Mouse (Mus musculus): Measurements from ENCODE around the gene Lax1. TPM values are rescaled to one million over a fixed set of nuclear protein-coding genes. Genes with fewer than 3 reads are reported as not detected.

The Lax1 gene
- polyA plus RNA-seq, 1 experiment: 16.1 TPM

DNA sequence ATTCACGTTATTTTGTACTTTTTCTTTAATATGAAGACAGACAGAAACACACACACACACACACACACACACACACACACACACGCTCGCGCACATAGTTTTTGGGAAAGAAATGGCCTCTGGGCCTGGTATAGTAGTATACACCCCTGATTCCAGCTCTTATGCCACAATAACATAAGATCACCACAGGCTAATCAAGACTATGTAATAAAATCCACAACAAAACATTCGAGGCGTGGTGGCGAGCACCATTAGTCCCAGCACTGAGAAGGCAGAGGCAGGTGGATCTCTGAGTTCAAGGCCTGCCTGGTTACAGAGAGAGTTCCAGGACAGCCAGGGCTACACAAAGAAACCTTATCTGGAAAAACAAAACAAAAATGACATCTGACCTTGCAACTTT is 27.0 kb downstream of the Lax1 start:
- TF ChIP-seq POLR2A (IDR thresholded peaks at IDR 0.05; ENCODE audit: borderline replicate concordance, control insufficient read depth, low read depth, low read length): no peak
- TF ChIP-seq CTCF (IDR thresholded peaks at IDR 0.05; ENCODE audit: control insufficient read depth, insufficient read depth, low read length): no peak
- 92% methylated on average over 7 of the region's 7 CpGs for WGBS
- H3K27ac ChIP-seq (ENCODE audit: control insufficient read depth, insufficient read depth, low read depth, low read length, poor library complexity): no peak overlapping the region
- H3K4me1 ChIP-seq (ENCODE audit: control insufficient read depth, insufficient read depth, low read length): no peaks in the 10 kb centered on the region
- H3K4me3 ChIP-seq (replicated peaks; ENCODE audit: control insufficient read depth, low read depth, low read length): no peak overlapping the region

DNA sequence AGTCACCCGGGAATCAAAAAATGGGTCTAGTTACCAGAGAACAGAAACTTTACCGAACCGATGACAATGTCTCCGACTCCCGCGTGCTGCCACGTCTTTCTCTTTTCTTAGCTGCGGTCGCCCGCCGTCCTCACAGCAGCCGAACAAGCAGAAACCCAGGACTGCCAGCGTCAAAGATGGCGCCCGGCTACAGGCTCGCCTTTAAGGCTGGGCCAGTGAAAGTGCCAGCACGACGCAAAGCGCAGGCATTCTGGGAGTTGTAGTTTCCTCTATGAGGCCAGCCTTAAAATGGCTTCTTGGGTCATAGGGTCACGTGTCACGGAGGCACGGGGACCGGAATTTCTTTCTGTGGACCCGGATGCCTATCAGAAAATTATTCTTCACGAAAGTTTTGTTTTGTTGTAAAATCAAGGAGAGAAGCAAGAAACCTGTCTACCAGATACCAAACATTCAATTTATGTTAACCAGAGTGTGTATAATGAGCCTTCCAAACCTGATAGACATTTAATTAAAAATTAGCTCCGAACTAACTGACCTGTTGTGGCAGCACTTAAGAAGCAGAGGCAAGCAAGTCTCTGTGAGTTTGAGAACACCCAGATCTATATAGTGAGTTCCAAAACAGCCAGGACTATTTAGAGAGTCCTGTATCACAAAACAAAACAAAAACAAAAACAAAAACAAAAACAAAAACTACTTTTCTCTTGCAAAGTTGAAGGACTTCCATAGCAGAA is 28.5 kb downstream of the Lax1 start, which contains the start of gene Gm38394:
Gm38394 (minus strand) TSS at position 116 of the 731 bp plus-strand sequence.
- Histone ChIP-seq H3K27ac (ENCODE audit: control insufficient read depth, insufficient read depth, low read depth, low read length, poor library complexity) (peak within 1 kb of the TSS; percentile 89), H3K4me3 (replicated peaks; ENCODE audit: control insufficient read depth, low read depth, low read length) (peak within 1 kb of the TSS; percentile 98), H3K4me1 (ENCODE audit: control insufficient read depth, insufficient read depth, low read length) (no peaks in the 10 kb centered on the region)
- WGBS: 3% methylated on average over 26 of the region's 26 CpGs
- peak; percentile 76; the same call in 1 of the 2 replicates for TF ChIP-seq POLR2A (IDR thresholded peaks at IDR 0.05; ENCODE audit: borderline replicate concordance, control insufficient read depth, low read depth, low read length)
- TF ChIP-seq CTCF (IDR thresholded peaks at IDR 0.05; ENCODE audit: control insufficient read depth, insufficient read depth, low read length): no peak

DNA sequence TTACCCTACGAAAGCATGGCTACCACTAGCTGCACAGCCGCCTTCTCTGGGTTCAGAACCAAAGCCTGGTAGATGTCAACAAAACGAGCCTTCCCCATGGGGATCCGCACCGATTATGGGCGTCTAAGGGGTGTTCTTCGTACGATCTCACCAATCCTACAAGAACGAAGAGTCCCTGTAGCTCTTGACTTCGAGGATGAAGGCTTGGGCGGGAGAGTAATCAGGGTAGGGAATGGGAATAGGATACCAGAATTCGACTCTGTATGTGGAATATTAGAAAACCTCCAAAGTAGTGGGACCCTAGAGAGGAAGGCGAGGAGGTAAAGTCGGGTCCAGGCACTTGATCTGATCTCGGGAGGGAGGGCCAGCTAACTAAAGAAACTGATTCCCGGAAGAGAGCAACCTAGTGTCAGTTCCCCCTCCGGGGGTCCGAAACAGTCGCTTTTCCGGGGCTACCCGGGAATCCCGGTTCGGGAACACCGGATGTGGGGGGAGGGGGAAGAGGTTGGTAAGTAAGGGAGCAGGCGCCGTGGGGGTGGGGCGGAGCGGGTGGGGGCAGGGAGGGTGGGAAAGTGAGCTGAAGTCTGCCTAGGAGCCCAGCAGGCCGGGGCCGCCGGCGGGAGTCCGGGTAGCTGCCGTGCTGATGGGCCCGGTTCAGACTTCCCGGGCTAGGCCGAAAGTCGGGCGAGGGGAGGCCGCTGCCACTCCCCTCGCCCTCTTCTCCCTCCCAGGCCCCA is 29.3 kb downstream of the Lax1 start, which contains the start of gene Zbed6:
Zbed6 (minus strand) TSS at position 420 of the 737 bp plus-strand sequence.
- TF ChIP-seq CTCF (IDR thresholded peaks at IDR 0.05; ENCODE audit: control insufficient read depth, insufficient read depth, low read length) (no peak), POLR2A (IDR thresholded peaks at IDR 0.05; ENCODE audit: borderline replicate concordance, control insufficient read depth, low read depth, low read length) (no peak)
- Histone ChIP-seq H3K27ac (ENCODE audit: control insufficient read depth, insufficient read depth, low read depth, low read length, poor library complexity) (peak within 1 kb of the TSS; percentile 89), H3K4me1 (ENCODE audit: control insufficient read depth, insufficient read depth, low read length) (no peaks in the 10 kb centered on the region), H3K4me3 (replicated peaks; ENCODE audit: control insufficient read depth, low read depth, low read length) (peak within 1 kb of the TSS; percentile 98)
- under 1% methylated on average over 41 of the region's 41 CpGs for WGBS

GRCm38 (mm10) chr1:133658878-133659277 is 31.0 kb downstream of the Lax1 start:
- H3K4me1 ChIP-seq (ENCODE audit: control insufficient read depth, insufficient read depth, low read length): no peaks in the 10 kb centered on the region
- H3K27ac ChIP-seq (ENCODE audit: control insufficient read depth, insufficient read depth, low read depth, low read length, poor library complexity): no peak overlapping the region
- WGBS: 97% methylated on average over 3 of the region's 3 CpGs
- TF ChIP-seq POLR2A (IDR thresholded peaks at IDR 0.05; ENCODE audit: borderline replicate concordance, control insufficient read depth, low read depth, low read length) (no peak), CTCF (IDR thresholded peaks at IDR 0.05; ENCODE audit: control insufficient read depth, insufficient read depth, low read length) (no peak)
- H3K4me3 ChIP-seq (replicated peaks; ENCODE audit: control insufficient read depth, low read depth, low read length): no peak overlapping the region

DNA sequence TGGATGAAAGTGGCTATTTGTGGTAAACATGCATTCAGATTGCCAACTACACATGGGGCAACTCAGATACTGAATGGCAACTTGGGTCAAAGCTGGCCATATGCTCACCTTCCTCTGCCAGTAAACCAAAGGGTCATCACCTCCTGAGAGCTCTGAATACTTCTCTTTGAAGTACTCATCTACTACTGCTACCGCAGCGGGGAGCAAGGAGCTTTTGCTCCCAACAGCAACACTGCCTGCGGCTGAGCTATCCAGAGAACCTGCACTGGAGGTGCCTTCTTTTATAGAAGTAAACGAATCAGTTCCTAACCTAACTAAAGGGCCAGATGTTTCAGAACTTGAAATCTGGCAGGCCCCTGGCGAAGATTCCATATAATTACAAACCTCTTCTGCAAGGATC is 33.1 kb downstream of the Lax1 start:
- 92% methylated on average over 5 of the region's 5 CpGs for WGBS
- TF ChIP-seq CTCF (IDR thresholded peaks at IDR 0.05; ENCODE audit: control insufficient read depth, insufficient read depth, low read length): no peak
- no peak for TF ChIP-seq POLR2A (IDR thresholded peaks at IDR 0.05; ENCODE audit: borderline replicate concordance, control insufficient read depth, low read depth, low read length)
- no peak overlapping the region for H3K27ac ChIP-seq (ENCODE audit: control insufficient read depth, insufficient read depth, low read depth, low read length, poor library complexity)
- H3K4me3 ChIP-seq (replicated peaks; ENCODE audit: control insufficient read depth, low read depth, low read length): no peak overlapping the region
- H3K4me1 ChIP-seq (ENCODE audit: control insufficient read depth, insufficient read depth, low read length): no peaks in the 10 kb centered on the region

- Histone ChIP-seq H3K4me3 (replicated peaks; ENCODE audit: control insufficient read depth, low read depth, low read length) (no peak overlapping the region), H3K27ac (ENCODE audit: control insufficient read depth, insufficient read depth, low read depth, low read length, poor library complexity) (no peak overlapping the region), H3K4me1 (ENCODE audit: control insufficient read depth, insufficient read depth, low read length) (no peaks in the 10 kb centered on the region)
- TF ChIP-seq POLR2A (IDR thresholded peaks at IDR 0.05; ENCODE audit: borderline replicate concordance, control insufficient read depth, low read depth, low read length) (no peak), CTCF (IDR thresholded peaks at IDR 0.05; ENCODE audit: control insufficient read depth, insufficient read depth, low read length) (no peak)
- 92% methylated on average over 1 of the region's 1 CpGs for WGBS
Observed at GRCm38 (mm10) chr1:133653033-133653432, 36.9 kb downstream of the Lax1 start.

GRCm38 (mm10) chr1:133650288-133651055 is 39.4 kb downstream of the Lax1 start:
- TF ChIP-seq POLR2A (IDR thresholded peaks at IDR 0.05; ENCODE audit: borderline replicate concordance, control insufficient read depth, low read depth, low read length) (no peak), CTCF (IDR thresholded peaks at IDR 0.05; ENCODE audit: control insufficient read depth, insufficient read depth, low read length) (no peak)
- 87% methylated on average over 7 of the region's 7 CpGs for WGBS
- H3K27ac ChIP-seq (ENCODE audit: control insufficient read depth, insufficient read depth, low read depth, low read length, poor library complexity): no peak overlapping the region

DNA sequence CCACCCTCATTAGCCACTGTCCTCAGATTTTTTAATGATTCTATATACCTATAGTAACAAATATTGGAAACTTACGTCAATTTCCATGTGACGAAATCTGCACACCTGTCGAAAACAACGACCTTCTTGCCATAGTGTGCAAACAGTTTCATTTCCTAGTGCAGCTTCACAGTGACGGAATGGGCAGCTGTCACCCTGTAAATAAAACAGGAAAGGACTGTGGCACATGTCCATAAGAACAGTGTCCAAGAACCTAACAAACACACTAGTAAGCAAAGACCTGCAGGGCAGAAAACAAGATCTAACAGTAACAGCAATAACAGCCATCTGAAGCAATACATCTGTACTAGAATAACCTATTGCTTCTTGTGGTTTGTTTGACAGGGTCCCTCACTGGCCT is 44.3 kb downstream of the Lax1 start:
- TF ChIP-seq POLR2A (IDR thresholded peaks at IDR 0.05; ENCODE audit: borderline replicate concordance, control insufficient read depth, low read depth, low read length) (no peak), CTCF (IDR thresholded peaks at IDR 0.05; ENCODE audit: control insufficient read depth, insufficient read depth, low read length) (no peak)
- WGBS: 81% methylated on average over 5 of the region's 5 CpGs
- Histone ChIP-seq H3K4me3 (replicated peaks; ENCODE audit: control insufficient read depth, low read depth, low read length) (no peak overlapping the region), H3K4me1 (ENCODE audit: control insufficient read depth, insufficient read depth, low read length) (no peaks in the 10 kb centered on the region), H3K27ac (ENCODE audit: control insufficient read depth, insufficient read depth, low read depth, low read length, poor library complexity) (no peak overlapping the region)

More at GRCm38 (mm10) chr1:133650288-133651055, 39.4 kb downstream of the Lax1 start:
- H3K4me1 ChIP-seq (ENCODE audit: control insufficient read depth, insufficient read depth, low read length): no peaks in the 10 kb centered on the region
- H3K4me3 ChIP-seq (replicated peaks; ENCODE audit: control insufficient read depth, low read depth, low read length): no peak overlapping the region

Data from bone marrow, adult 2 months (tissue).